Mouse (Mus musculus) cerebellum, adult 2 months (tissue): ENCODE measurements around the gene Mob3b. TPM values are rescaled to one million over a fixed set of nuclear protein-coding genes. Genes with fewer than 3 reads are reported as not detected.

Experiments used
- DNase-seq, 2 experiments: peaks; one replicate each; pipeline ENCODE4 v3.0.0; 2021
- H3K27ac ChIP-seq: fragments of 200-500 bp; 2 replicates; pipeline ENCODE4 v1.5.1; 2012; ENCODE audit warnings: low read length, control low read depth, inconsistent platforms; ENCODE audit not compliant: insufficient read depth
- H3K27me3 ChIP-seq: fragments of 200-500 bp; 2 replicates; pipeline ENCODE4 v1.6.1; 2012; ENCODE audit warnings: inconsistent platforms, mild to moderate bottlenecking, low read length, moderate library complexity; ENCODE audit not compliant: control insufficient read depth, insufficient read depth
- H3K4me1 ChIP-seq: fragments of 200-500 bp; 2 replicates; pipeline ENCODE4 v1.6.1; 2011; ENCODE audit warnings: low read length; ENCODE audit not compliant: control insufficient read depth, insufficient read depth
- H3K4me3 ChIP-seq: fragments of 200-500 bp; replicated peaks from 2 replicates; pipeline ENCODE3; 2011; ENCODE audit warnings: mild to moderate bottlenecking, low read depth, low read length, control low read depth; ENCODE audit not compliant: insufficient read depth
- CTCF ChIP-seq: fragments of 200-500 bp; IDR thresholded peaks from 2 replicates; pipeline ENCODE4 v1.5.1; 2011; ENCODE audit warnings: low read depth, mild to moderate bottlenecking, control low read depth, low read length, moderate library complexity, borderline replicate concordance; ENCODE audit not compliant: insufficient read depth
- POLR2A ChIP-seq: fragments of 200-500 bp; IDR thresholded peaks from 2 replicates; pipeline ENCODE4 v1.6.1; 2011; ENCODE audit warnings: low read length, control low read depth, borderline replicate concordance; ENCODE audit not compliant: insufficient read depth
- WGBS: fragments of 180-500 bp; shearing (Covaris S2); methylation state at CpG from one replicate; pipeline ENCODE4 v1.1.7; 2018; 5-methylcytosine and 5-hydroxymethylcytosine counted together
- polyA plus RNA-seq: library from polyadenylated mRNA; depleted of rRNA; stranded (reverse); fragments of >200 nt; gene quantifications from 2 replicates; pipeline ENCODE4 v1.2.3, GENCODE M21; 2012

Mob3b gene
- polyA plus RNA-seq, 1 experiment = 9.5 TPM

DNA sequence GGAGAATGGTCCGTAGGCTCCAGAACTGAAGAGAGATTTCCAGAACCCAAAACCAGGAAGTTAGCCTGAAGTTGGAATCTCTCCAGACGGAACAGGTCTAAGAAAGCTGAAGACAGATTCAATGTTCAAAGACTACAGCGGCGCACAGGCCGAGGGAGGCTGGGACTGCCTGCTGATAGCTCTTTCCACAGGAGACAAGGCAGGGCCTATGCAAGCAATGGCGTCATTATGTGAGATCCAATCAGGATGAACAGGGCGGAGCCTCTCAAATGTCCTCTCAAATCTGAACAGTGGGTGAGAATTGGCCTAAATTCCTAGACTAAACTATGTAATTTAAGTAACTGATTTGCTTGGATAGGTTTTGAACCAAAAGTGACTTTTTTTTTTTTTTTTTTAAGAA, 160.7 kb downstream of the Mob3b start:
- Histone ChIP-seq H3K4me1 (no peaks in the 10 kb centered on the region), H3K27me3 (no peaks in the 10 kb centered on the region), H3K4me3 (no peak overlapping the region), H3K27ac (no peak overlapping the region)
- WGBS = 83% methylated on average over 7 of the region's 7 CpGs
- TF ChIP-seq CTCF (no peak), POLR2A (no peak)
- DNase-seq = no peak

DNA sequence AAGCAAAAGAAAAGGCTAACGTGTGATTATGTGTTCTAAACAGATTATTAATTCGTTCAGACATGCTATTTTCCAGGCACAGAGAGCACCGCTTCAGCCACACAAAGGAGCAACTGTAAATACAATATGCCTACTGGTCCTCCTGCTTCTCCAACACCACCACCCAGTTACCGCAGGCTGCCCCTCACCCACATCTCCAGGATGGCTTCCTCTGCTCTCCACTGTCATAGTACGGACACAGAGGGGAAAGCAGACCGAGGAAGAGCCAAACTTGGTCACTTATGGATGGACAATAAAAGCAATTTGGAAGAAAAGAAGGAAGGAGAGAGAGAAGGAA, 163.7 kb downstream of the Mob3b start:
- no peak overlapping the region for H3K4me3 ChIP-seq
- 0 out of 2 replicates have a peak, but pooled peaks cover 3% of the 10 kb centered on the region for H3K4me1 ChIP-seq
- TF ChIP-seq POLR2A (no peak), CTCF (no peak)
- no peak overlapping the region for H3K27ac ChIP-seq
- WGBS = 43% methylated on average over 6 of the region's 6 CpGs
- DNase-seq = no peak
- H3K27me3 ChIP-seq = no peaks in the 10 kb centered on the region

DNA sequence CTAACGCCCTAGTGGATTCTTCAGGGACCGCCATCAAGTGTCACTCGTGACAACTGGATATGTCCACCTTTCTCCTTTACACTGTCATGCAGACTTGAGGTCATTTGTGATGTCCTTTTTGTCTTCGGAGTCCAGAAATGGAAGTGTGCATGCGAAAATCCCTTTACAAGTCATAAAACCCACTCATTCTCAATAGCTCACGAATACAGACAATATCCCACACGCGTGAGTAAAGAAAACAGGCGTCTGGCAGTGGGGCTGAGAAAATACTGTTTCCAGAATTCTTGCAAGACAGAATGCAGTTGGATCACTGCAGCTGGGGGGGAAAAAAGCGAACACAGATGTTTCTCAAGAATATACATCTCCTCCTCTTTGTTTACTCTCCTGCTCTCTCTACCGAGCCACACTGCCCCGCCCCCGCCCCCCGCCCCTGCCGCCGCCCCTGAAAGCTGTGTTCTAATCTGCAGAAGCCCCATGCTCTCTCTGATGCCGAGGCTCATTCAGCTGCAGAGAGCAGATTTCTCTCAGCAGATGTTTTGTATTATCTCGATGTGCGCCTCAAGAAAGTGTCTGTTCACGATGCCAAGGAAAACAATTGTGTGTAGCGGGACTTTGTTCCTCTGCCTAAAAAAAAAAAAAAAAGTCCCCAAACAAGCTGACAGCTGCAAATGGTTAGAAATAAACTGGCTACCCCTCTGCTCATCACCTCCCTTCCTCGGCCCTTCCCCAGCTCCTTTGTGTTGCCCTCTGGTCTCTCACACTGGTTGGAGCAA, 164.2 kb downstream of the Mob3b start:
- H3K4me3 ChIP-seq = no peak overlapping the region
- TF ChIP-seq POLR2A = no peak
- TF ChIP-seq CTCF = no peak
- H3K27ac ChIP-seq = no peak overlapping the region
- H3K4me1 ChIP-seq = 0 out of 2 replicates have a peak, but pooled peaks cover 3% of the 10 kb centered on the region
- no peaks in the 10 kb centered on the region for H3K27me3 ChIP-seq
- no peak for DNase-seq
- WGBS = 37% methylated on average over 22 of the region's 22 CpGs

DNA sequence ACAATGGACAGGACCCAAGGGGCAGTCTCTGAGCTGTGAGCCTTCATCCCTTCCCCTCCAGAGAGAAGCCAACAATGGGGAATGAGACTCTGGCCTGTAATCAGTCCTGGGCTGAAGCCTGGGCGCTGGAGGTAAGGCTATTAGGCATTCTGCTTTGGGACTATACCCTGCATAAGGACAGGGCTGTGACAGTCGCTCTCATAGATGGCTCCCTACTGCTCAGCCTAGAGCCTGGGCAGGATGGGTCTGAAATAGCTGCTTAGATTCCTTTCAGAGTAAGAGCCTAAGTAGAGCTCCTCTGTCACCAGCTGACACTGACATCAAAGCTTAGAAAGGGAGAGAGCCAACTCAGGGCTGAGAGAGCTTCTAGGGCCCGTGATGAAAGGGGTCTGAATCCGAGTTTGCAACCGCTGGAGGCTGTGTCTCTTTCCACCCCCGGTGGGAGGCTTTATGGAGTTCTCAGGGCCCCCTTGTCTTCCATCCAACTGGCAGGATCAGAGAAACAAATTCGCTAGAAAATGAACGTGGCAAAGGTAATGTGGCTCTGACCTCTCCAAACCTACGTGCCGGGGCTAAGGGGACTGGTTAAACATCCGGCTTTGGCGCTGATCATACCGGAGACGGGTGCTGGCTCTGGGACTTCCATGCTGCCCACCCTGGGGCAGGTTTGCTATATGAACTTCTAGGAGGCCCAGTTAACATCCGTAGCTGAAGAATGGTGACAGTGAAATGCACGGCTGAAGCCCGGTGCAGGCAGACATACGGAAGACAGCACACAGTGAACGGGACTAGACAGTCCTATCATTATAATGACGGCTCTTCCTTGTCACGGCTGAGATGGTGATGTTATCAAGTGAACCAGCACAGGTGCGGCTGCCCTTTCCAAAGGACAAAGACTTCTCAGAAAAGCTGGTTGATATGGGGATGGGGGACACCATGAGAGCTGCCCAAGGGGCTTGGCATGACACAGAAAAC, 165.1 kb downstream of the Mob3b start:
- TF ChIP-seq POLR2A = no peak
- no peak for TF ChIP-seq CTCF
- WGBS = 44% methylated on average over 22 of the region's 22 CpGs
- DNase-seq = no peak
- no peak overlapping the region for H3K27ac ChIP-seq
- H3K4me1 ChIP-seq = 0 out of 2 replicates have a peak, but pooled peaks cover 3% of the 10 kb centered on the region
- H3K4me3 ChIP-seq = no peak overlapping the region
- H3K27me3 ChIP-seq = no peaks in the 10 kb centered on the region

DNA sequence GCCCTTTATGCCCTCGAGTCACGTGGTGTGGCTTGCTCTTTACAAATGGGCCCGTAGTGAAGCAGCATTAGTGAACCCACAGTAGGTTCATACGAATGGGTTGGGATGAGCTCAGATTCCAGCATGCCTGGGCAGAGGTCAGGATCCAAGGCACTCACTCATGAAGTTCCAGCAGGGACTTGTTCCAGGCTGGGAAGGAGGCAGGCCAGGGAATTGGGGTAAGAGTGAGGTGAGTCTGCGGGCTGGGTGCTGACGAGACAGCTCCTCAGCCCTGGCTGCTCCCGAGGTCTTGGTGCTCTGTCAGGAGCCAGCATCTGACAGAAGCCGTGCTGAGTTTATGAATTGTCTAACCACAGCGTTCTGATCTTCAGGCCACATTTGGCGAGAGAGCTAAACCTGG, 166.2 kb downstream of the Mob3b start:
- no peak overlapping the region; the same call in 1 of the 2 replicates for H3K27ac ChIP-seq
- WGBS = 30% methylated on average over 10 of the region's 10 CpGs
- TF ChIP-seq CTCF (no peak), POLR2A (no peak)
- H3K4me3 ChIP-seq = no peak overlapping the region
- H3K4me1 ChIP-seq = 0 out of 2 replicates have a peak, but pooled peaks cover 3% of the 10 kb centered on the region
- no peaks in the 10 kb centered on the region for H3K27me3 ChIP-seq
- DNase-seq = no peak

DNA sequence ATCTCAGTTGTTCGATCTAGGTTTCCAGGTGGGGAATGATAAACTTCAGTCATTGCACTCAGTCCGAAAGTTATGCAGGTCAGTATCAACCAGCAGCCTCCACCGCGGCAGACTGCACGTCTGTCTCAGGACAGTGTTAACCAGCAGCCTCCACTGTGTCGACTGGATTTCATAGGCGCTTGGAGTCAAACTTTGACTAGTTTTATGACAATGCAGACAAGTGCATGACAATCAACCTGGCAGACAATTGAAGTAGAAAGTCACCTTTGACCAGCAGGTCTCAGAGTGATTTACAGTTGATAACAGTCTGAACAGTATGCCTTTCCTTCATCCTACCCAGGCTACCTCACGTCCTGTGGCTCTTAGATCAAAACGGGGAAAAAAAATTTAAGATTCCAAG, 166.6 kb downstream of the Mob3b start:
- no peak for DNase-seq
- Histone ChIP-seq H3K27me3 (no peaks in the 10 kb centered on the region), H3K4me3 (no peak overlapping the region), H3K27ac (no peak overlapping the region), H3K4me1 (0 out of 2 replicates have a peak, but pooled peaks cover 3% of the 10 kb centered on the region)
- no peak for TF ChIP-seq CTCF
- TF ChIP-seq POLR2A = no peak
- 91% methylated on average over 9 of the region's 9 CpGs for WGBS

DNA sequence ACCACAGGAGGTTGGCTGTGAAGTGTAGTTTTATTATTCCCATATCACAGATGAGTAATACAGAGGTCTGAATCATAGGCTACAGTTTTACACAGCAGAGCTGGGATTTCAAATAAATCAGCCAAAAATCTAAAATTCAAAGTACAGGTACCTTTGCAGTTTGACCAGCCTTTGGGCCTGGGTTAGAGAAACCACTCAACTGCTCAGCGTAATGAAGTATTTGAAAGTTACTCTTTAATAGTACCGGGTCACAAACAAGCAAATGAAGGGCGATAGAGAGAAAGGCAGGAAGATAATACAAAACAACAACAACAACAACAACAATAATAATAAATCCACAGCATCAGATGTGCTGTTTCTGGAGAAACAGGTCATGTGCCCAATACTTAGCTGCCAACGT, 169.7 kb downstream of the Mob3b start:
- 94% methylated on average over 4 of the region's 4 CpGs for WGBS
- Histone ChIP-seq H3K4me3 (no peak overlapping the region), H3K4me1 (0 out of 2 replicates have a peak, but pooled peaks cover 3% of the 10 kb centered on the region), H3K27ac (no peak overlapping the region), H3K27me3 (no peaks in the 10 kb centered on the region)
- DNase-seq = no peak
- TF ChIP-seq CTCF (no peak), POLR2A (no peak)

DNA sequence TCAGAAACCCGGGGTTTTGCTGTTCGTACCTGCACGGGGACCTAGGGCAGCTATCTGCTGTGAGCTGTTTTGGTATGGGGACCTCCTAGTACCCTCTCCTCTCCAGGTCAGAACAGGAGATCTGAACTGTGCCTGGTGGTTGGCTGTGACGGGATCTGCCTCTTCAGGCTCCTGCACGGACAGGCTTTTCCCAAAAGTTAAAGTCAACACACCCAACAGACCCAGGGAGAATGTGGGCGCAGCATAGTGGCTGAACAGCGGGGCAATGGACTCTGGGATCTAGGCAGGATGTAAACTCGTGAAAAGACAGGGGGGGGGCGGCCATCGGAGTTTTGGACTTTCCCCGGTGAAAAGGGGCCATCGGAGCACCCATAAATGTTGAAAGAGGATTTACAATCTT, 170.2 kb downstream of the Mob3b start:
- no peaks in the 10 kb centered on the region for H3K27me3 ChIP-seq
- WGBS = 92% methylated on average over 12 of the region's 12 CpGs
- no peak for TF ChIP-seq CTCF
- TF ChIP-seq POLR2A = no peak
- no peak for DNase-seq
- H3K4me1 ChIP-seq = 0 out of 2 replicates have a peak, but pooled peaks cover 3% of the 10 kb centered on the region
- no peak overlapping the region for H3K4me3 ChIP-seq
- no peak overlapping the region for H3K27ac ChIP-seq
